Mouse (Mus musculus) urinary bladder, adult 18-20 months (tissue): ENCODE measurements at regions not wholly inside any gene's neighbourhood (a gene's known extent, or its start where the extent isn't known, plus 50 kb on each side); places are given as distances from the start of the nearest gene placed in this dataset.

Experiments used
- DNase-seq, 2 experiments: peaks; one replicate each; pipeline ENCODE4 v3.0.0; 2022; ENCODE audit warnings: low spot score in 2 of 2, mixed read lengths in 2 of 2

- DNase-seq = peak in 1 of 2 experiments; percentile 5
Measured at GRCm38 (mm10) chr2:174532671-174533363, 59.9 kb upstream of the Prelid3b start.

- no peak for DNase-seq
Measured at GRCm38 (mm10) chr2:174540717-174541116, 67.8 kb upstream of the Prelid3b start.

GRCm38 (mm10) chr2:174547207-174547606, 74.3 kb upstream of the Prelid3b start:
- no peak for DNase-seq

GRCm38 (mm10) chr2:174547701-174548100, 74.8 kb upstream of the Prelid3b start:
- DNase-seq = no peak

- DNase-seq = no peak
Measured at GRCm38 (mm10) chr2:174548776-174549175, 75.9 kb upstream of the Prelid3b start.

GRCm38 (mm10) chr2:174555778-174556177, 82.9 kb upstream of the Prelid3b start:
- no peak for DNase-seq

GRCm38 (mm10) chr2:174561828-174562429, 81.4 kb upstream of the Zfp831 start:
- no peak for DNase-seq

- no peak for DNase-seq
Measured at GRCm38 (mm10) chr2:174563917-174564316, 79.4 kb upstream of the Zfp831 start.

GRCm38 (mm10) chr2:174564817-174565216, 78.5 kb upstream of the Zfp831 start:
- DNase-seq = no peak

GRCm38 (mm10) chr2:174565891-174566290, 77.4 kb upstream of the Zfp831 start:
- no peak for DNase-seq

- no peak for DNase-seq
Measured at GRCm38 (mm10) chr2:174566752-174567151, 76.6 kb upstream of the Zfp831 start.

GRCm38 (mm10) chr2:174574804-174575507, 68.4 kb upstream of the Zfp831 start:
- DNase-seq = no peak

GRCm38 (mm10) chr2:174575546-174575945, 67.8 kb upstream of the Zfp831 start:
- DNase-seq = no peak

- no peak for DNase-seq
Measured at GRCm38 (mm10) chr2:174580906-174581703, 62.2 kb upstream of the Zfp831 start.

- no peak for DNase-seq
Measured at GRCm38 (mm10) chr2:174584272-174584671, 59.1 kb upstream of the Zfp831 start.
